Mouse (Mus musculus) adrenal gland, postnatal 36 days (tissue): ENCODE measurements around the gene Dirc2. TPM values are rescaled to one million over a fixed set of nuclear protein-coding genes. Genes with fewer than 3 reads are reported as not detected.
A peak's percentile ranks its signal among the peaks of the same experiment; 100 is the strongest.

Experiments used
- DNase-seq, 2 experiments: peaks; one replicate each; pipeline ENCODE4 v3.0.0; 2021; ENCODE audit warnings: mixed read lengths in 1 of 2
- total RNA-seq, 2 experiments: library from RNA; stranded (reverse); gene quantifications; 2 replicates each; pipeline ENCODE4 v1.2.3; 2021

Dirc2 gene
- total RNA-seq, 2 experiments from 2014 or later, result 36.1 to 42.2 TPM

DNA sequence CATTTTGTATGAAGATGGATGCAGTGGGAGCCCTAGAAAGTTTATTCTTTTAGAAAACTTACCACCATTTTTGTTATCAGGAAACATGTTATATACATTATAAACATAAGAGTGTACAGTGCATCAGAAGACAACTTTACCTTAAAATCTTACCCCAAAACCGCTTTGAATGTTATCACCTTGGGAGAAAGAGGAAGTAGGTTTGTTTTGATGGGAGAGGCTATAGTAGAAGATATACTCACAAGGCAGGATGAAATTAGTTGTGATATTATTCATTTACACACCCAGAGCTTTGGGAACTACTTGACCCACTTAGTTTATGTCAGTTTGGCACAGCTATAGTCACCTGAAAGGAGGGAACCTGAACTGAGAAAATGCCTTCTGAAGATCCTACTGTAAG lies 6.7 kb upstream of the Dirc2 start:
- DNase-seq, result no peak

DNA sequence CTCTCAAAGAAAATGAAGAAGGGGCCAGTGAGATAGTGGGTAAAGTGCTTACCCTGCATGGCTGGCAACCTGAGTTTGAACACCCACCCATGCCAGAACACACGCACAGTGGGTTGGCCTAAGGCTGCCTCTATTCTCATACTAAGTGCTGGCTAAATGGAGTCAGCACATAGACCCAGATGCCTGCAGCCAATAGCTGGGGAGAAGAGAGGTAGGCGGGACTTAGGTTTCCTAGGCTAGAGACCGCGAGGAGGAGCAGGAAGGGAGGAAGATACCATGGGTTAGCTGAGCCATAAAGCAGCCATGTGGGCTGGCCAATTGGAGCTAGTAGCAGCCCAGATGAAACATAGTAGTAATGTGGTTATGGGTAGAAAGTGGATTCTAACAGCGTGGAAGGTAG lies 3.4 kb upstream of the Dirc2 start:
- DNase-seq, result no peak

DNA sequence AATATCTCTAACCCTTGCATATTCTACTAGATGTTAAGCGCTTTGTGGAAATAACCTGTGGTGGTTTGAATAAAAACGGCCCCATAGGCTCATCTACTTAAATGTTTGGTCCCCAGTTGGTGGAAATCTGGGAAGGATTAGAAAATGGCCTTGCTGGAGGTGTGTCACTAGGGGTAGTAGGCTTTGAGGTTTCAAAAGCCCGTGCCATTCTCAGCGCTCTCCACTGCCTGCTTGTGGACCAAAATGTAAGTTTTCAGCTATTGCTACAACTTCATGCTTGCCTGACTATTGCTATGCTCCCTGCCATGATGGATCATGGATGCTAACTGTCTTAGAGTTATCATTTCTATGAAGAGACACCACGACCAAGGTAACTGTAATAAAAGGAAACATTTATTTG lies 2.5 kb upstream of the Dirc2 start:
- DNase-seq, result no peak

DNA sequence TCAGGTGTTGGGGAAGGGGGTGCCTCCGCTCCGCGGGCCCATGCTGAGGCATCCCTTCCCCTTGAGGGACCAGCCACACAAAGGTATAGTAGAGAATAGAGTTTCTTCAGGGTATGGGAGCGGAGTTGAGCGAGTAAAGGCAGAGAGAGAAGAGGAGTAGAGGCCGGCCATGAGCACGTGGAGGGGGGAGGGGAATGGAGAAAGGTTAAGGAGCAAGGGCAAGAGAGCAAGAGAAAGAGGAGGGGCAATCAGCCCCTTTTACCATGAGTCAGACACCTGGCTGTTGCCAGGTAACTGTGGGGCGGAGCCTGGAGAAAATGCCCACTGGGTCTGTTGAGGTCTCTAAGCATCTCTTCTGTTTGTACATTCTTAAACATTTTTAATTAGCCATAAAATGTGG lies 2.0 kb upstream of the Dirc2 start:
- no peak for DNase-seq

DNA sequence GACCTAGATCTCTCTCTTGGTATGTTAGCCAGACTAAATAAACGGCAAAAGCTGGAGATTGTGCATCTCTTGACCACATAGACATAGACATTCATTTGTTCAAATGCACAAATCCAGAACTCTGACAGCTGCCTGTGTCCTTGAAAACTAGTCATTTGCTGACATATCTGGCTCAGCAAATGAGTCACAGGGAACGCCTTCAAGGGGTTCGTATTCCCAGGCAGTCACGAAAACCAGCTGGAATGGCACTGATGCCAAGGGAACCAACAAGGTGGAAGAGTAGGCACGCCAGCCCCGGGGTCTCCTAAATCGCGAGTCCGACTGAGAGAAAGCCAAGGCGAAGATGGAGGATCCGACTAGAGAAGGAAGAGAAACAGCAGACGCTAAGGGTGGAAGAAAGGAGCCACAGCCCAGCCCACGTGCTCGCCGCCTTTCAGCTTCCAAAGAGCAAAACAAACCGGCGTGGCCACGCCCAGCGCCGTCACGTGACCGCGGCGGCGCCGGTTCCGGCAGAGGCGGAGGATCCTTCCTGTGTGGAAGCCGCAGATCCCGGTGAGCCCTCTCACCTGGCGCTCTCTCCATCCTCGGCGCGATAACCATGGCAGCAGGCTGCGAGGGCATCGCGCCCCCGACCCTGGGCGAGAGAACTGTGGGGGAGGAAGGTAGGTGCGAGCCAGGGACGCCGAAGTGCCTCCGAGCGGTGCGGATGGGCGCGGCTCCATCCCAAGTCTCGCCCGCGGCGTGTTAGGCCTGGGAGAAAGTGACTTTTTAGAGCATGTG lies 912 bp upstream of the Dirc2 start, which contains the start of gene Hspbap1:
Gene Hspbap1, plus strand, starts transcription at position 498 of the 780 bp plus-strand sequence.
- DNase-seq, result peak; percentile 94 to 95

DNA sequence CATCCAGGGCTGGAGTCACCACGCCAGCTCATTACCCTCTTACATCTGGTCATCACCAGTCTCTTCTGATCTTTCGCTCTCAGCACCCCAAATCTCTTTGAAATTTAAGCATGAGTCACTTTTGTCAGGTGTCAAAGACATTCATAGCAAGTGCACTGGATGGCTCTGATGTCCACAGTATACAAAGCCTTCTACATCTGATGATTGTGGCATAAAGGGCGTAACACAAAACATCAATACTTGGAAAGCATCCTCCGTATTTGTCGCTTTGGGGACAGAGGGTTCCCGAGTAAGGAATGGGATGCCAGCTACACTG lies 729 bp downstream of the Dirc2 start:
- DNase-seq, result no peak

DNA sequence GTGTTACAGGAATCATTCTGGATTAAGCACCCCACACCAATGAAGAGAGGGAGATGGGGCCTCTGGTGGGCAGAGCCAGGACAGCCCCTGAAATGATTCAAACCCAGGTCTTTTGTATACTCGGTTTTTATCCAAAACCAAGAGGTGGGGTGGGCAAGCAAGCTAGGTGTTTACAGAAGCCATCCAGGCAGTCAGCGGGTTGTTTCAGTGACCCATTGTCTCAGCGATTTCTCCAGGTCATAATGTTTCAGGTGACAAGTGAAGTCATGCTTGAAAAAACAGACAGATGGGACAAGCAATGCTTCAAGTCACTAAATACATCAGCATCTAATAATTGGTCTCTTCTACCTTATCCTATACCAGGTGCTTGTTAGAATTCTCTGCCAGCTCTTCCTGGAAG lies 2.8 kb downstream of the Dirc2 start:
- no peak for DNase-seq

DNA sequence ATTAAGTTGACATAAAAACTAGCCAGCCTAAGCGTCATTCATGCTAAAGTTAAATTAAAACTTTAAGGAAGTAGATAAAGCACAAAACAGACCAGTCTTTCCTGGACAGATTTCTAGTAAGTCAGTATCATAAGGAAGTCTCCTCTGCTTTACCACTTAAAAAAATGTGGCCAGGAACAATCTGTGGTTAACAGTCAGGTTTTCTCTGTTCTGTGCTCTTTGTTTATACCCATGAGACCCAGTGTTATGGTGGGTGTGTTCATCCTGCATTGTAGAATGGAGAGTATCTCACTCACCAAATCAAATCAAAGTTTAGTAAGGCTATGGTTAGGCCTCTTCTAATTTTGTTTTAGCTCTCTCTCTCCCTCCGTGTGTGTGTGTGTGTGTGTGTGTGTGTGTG lies 3.7 kb downstream of the Dirc2 start:
- DNase-seq, result no peak

DNA sequence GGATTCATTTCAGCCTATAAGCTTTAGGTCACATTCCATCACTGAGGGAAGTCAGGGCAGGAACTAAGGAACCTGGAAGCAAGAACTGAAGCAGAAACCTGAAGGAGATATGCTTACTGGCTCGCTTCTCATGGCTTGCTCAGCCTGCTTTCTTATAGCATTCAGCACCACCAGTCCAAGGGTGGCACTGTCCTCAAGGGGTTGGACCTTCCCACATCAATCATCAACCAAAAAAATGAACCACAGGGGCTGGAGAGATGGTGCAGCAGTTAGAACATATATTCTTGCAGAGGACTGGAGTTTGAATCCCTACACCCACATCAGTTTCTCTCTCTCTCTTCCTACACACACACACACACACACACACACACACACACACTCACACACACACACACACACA lies 4.2 kb downstream of the Dirc2 start:
- no peak for DNase-seq

DNA sequence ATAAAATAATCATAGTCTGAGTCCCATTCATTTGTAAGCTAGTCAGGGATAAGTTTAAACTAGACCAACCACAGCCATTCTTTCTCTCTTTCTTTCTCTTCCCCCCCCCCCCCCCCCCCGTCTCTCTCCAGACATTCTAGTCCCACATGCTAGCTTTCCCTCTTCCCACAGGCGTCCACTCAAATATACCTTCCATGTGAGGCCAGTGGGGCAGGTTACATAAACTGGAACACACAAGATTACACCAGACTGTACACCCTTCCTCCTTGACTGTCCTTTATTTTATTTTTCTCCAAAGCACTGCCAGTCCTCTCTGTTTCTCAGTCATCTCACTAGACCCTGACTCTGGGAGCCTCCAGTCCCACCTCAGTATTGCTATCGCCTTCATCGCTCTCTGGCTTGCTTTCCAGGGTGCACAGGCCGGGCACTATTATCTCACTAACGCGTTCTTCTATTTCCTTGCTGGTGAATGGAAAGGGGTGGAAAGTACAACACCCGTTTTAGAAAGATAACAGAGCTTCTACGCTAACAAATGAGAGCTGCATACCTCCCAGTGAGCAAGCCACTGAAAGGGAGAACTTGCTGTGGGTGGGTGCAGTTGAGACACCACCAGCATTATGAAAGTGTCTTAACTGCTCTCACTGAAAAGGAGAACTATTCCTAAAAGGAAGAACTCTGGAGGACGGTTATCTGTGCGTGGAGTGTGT lies 5.4 kb downstream of the Dirc2 start:
- DNase-seq, result no peak

DNA sequence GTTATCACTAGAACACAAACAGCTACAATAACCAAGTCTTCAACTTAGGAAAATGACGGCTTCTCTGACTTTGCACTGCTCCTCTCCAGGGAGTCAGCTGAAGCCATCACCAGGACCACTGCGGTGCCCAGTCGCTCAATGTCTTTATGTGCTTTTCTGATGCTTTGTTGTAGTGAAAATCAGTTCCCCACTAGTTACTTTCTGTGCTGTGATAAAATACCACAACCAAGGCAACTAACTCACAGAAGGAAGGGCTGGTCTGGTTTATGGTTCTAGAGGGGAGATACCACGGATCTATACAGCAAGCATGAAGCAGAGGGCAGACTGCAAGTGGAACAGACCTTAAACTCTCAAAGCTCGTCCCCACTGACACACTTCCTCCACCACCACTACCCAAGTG lies 9.8 kb downstream of the Dirc2 start:
- no peak for DNase-seq

DNA sequence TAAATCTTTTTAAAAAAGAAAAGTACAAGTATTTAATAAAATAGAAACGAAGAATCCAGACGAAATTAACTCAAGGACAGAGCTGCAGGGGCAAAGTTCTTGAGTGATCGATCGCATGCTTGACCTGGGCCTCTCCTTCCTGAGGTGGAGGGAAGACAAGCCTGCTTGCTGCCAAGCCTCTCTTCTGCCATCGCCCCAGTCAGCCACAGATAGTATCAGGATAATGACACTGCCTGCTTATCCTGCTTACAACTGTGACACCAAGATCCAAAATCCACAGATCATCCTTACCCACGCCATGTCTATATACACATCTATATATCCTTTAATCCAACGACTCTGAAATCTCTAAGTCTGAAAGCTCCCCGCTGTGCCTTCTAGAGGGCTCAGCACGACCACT lies 12.5 kb downstream of the Dirc2 start:
- DNase-seq, result no peak

DNA sequence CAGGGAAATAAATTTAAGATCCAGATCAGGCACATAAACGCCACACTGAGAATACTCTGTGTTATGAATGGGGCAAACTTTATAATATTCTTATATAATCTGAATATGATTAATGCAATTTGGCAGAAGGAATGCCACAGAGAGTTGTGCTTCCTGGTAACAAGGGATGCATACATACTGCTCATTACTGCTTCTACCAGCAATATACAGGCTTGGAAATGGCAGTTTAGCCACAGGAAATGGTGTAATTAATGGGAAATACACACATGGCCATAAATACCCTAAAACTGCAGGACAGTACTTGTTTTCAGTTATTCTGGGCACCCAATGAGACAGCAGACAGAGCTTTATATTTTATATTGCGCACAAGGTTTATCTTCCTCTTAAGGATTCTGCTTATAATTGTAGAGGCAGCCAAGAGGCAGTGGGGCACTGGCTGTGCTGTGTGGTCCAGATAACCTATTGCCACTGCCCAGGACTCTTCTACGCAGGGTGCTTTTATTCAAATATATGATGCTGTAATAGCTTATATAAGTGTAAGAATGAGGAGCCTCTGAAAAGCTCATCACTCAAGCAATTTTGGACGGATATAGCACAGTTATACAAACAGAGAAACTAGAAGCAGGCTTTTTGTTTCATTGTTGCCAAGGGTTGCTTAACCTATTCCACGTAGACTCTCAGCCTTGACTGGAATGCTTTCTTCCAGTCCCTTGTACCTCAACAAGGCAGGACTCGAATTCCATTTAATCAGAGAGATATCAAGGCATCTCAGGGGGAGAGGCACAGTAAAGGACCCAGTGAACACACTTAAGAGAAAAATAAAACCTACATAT lies 13.4 kb downstream of the Dirc2 start:
- DNase-seq, result no peak

DNA sequence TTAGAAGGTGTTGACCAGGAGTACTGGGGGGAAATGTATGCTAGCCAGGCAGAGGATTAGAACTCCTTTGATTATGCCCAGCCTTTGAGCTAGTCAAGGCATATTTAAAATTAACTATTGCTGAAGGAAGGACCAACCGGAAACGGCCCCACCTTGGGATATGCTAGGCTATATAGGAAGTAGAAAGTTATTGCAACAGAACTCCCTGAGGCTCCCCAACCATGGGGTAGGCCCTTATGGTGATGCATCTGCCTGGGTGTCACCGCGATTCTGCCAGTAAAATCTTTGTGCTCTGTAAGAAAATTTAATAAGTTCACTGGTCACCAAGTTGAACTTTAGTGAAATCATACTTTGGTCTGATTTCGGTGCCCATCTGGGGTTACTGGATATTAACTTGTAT lies 15.2 kb downstream of the Dirc2 start:
- DNase-seq, result no peak

DNA sequence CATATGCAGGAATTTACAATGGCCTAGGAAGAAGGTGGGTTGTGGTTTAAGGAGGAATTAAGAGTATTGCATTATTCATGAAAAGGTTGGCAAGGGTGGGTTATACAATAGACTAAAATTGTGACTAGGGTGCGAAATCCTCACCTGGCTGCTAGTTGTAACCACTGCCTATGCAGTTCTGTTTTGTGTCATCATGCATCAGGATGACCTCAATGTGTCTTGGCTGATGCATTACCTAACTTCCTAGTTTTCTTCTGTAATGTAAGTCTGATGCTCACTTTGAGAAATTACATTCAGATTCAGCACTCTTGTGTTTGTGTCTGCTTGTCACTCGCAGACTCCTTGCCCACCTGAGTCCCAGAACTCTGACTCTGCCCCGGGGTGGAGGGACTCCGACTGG lies 17.3 kb downstream of the Dirc2 start:
- DNase-seq, result no peak

DNA sequence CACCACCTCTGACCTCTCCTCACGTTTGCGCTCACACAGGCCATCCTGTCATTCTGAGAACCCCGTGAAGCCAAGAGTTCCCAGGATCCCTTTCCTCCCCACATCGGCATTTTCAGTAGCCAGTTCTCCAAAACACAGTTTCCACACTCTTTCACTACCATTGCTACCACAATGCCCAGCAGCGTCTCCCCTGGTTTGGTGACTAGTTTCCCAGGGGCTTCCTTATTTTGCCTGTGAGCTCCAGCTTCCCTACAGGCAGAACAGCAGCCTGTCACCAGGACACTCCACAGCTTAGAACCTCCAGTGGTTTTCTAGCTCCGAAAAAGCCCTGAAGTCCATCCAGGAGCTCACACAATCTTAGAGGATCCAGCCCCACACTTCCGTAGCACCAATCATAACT lies 19.8 kb downstream of the Dirc2 start:
- DNase-seq, result no peak

DNA sequence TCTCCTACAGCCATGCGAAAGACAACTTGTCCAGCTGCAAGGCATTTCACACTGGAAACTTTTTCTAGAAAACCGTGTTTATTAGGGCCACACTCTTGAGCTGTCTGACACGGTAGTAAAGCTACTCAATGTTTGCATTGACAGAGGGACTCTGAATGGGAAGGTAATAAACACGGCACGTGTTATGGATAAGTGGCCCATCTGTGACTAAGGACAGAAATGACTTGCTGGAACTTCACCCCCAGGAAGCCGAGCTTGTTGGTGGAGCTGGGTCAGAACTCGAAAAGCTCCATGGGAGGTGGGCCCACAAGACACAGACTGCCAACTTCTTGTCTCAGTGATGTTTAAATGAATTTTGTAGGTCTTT lies 20.9 kb downstream of the Dirc2 start:
- DNase-seq, result no peak

DNA sequence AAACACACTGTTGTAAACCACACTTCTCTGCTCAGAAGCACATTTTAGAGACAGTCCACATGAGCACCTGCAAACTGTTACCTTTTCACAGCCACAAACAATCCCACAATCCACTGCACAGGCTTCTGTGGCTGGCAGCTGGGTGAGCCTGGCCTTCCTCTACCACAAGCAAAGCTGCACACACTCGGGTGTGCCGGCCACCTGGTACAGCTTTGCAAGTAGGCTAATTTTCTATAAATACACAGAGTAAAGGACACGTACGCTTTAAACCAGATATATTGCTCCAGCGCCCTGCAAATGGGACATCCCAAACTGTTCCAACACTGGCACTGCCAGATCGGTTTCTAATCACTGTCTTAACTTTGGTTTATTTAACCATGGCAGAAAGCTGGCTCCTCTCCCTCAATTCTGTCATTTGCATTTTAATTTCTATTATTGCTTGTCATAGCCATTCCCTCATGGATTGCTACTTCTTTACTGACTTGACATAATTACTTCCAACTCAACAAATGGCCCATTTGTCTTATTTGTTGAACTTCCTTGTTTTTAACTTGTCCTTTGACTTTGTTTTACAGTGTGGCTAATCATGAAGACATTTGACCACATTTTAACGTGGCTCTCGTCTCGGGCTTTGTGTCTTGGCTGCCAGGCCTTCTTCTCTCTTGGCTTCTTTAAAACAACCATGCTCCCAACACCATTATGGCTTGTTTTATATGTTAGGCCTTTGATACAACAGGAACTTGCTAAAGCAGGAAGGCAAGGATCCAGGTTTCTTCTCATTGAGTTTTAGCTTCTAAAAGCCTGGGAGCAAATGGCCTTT lies 21.5 kb downstream of the Dirc2 start:
- DNase-seq, result no peak

DNA sequence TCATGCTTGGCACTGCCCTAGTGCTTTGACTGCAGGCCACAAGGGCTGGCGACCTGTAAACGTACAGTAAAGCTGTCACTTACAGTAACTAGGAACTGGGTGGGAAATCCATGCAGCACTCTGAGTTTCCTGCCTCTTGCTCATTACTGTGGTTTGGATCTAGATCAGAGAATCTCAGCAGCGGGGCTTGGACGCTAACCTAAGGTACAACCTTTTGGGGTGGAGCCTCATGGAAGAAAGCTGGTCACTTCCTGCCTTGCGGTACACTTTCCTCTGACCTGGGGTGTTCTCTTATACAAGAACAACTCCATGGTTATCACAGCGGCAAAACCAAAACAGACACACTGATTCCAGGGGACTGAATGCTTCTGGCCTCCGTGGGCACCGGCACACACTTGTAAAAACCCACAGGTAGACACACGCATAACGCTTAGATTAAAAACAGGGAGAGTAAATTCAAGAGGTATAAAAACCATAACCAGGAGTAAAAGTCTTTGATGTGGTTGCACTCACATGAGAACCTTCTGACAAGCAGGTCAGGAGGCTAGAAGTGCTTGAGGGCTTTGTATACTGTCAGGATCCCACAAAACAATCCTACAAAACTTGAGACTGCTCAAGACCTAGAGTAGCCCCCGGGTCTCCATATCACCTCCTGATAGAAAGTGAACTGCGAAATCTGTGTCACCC lies 26.8 kb downstream of the Dirc2 start:
- no peak for DNase-seq

DNA sequence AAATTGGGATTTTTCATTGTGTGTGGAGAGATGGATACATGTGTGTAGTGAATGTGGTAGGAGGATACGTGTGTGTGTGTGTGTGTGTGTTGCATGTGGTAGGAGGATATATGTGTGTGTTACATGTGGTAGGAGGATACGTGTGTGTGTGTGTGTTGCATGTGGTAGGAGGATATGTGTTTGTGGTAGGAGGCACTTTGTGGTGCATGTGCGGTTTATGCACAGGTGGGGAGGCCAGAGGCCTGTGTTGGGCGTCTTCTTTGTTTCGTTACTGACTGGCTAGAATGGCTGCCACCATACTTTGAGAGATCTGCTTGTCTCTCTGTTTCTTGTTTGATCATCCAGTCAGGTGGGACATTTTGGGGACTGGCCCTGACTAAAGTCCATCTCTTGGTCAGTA lies 27.5 kb downstream of the Dirc2 start:
- no peak for DNase-seq

DNA sequence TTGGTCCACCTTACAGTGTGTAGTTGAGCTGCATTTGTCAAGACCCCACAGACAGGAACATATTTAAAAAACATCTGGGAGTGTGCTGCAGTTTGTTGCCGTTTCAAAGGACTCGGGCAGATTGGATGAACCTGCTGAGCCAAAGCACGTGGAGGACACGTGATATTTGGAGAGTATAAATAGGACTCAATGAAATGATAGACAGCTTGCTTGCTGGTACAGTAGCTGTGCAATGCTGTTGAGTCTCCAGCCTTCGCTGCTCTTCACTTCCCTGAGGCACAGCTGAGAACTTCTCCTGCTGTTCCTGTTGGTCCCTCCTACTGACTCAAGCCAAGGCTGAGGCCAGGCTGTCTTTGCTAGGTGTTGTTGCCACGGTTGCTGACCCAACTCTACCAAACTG lies 28.2 kb downstream of the Dirc2 start:
- DNase-seq, result no peak

DNA sequence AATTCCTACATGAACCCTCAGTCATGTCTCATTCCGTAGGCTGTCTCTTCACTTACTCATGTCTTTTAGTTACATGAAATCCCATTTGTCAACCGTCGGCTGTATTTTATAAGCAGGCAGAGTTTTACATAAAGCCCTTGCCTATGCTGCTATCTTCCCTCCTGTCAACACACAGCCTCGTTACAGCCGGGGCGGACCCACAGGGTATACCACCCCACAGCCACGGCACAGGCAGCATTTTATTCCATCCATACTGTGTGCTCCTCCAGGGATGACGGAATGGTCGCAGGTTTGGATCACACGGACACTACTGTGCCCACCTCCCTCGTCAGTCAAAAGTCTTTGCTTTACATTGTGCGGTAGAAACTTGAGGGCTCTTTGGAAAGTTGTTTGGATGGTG lies 28.8 kb downstream of the Dirc2 start:
- DNase-seq, result no peak
